Mouse (Mus musculus) urinary bladder, postnatal 36 days (tissue): ENCODE data around the gene Vmn1r91.
"Not testable (repeated sequence)": the region's sequence is repeated elsewhere in the genome, so short reads cannot be mapped to it uniquely, and the experiment has no call there.

Experiments used
- DNase-seq, 2 experiments: peaks; one replicate each; pipeline ENCODE4 v3.0.0; 2022; ENCODE audit warnings: low spot score in 2 of 2, mixed read lengths in 1 of 2

Gene Vmn1r91

GRCm38 (mm10) chr7:20099380-20099779, at the start of gene Vmn1r91:
Gene Vmn1r91 (plus strand): TSS chr7:20099680.
- DNase-seq: not testable (repeated sequence)

- DNase-seq: not testable (repeated sequence)
Measured at GRCm38 (mm10) chr7:20064100-20064499, 35.4 kb upstream of the Vmn1r91 start.

DNA sequence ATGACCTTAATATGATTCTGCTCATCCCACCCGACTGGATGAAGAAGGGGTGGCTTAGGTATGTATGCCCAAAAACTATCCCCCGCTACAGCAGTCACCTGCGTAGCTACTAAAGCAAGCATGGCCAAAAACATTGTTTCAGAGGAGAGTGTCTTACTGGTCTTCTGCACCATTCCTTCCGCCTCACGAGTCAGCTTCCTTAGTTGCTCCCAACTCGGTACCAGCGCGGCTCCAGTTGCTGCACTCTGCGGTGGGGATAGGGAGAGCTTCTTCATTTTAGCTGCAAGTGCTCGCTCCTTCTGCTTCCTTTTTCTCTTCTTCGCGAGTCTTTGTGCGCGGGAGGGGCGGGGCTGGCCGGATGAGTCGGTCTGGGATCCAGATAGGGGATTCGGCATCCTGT, 21.4 kb upstream of the Vmn1r91 start:
- not testable (repeated sequence) for DNase-seq

DNA sequence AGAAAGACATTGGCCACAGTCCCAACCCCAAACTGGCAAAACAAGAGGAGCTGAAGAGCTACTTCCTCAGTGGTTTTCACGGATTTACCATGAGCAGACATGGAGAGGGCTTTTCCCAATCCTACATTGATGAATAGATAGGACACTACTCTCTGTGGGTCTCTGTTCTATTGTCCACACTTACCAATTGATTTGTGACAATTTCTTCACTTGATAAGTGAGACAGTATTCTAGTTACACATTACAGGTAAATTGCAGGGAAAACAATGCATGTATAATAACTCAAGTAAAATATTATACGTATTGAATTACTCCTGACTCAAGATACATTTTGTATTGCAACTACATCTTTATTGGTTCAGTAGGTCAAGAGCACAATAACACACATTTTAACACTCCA, 23.0 kb downstream of the Vmn1r91 start, which contains the start of gene Gm16442:
Gene Gm16442, minus strand, starts transcription at position 101 of the 400 bp plus-strand sequence.
- DNase-seq: not testable (repeated sequence)

DNA sequence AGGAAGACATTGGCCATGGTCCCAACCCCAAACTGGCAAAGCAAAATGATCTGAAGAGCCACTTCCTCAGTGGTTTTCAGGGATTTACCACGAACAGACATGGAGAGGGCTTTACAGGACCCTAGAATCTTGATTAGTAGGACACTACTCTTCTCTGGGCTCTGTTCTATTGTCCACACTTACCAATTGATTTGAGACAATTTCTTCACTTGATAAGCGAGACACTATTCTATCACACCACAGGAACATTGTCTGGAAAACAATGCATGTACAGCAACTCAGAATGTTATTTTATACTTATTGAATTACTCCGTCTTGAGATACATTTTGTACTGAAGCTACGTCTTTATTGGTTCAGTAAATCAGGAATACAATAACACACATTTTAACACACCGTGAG, 39.5 kb downstream of the Vmn1r91 start, which contains the start of gene Vmn1r93:
Gene Vmn1r93, minus strand, starts transcription at position 101 of the 400 bp plus-strand sequence.
- DNase-seq: not testable (repeated sequence)
